Mouse (Mus musculus) heart, embryonic 12.5 days (tissue): ENCODE data around the gene Hoxa7. TPM values are rescaled to one million over a fixed set of nuclear protein-coding genes. Genes with fewer than 3 reads are reported as not detected.

ENCODE experiments used
- ATAC-seq: fragments of 200-750 bp; cut with Nextera tagmentation; 2 replicates; pipeline ENCODE4 v1.8.0; 2017; ENCODE audit warnings: moderate TSS enrichment, moderate library complexity; ENCODE audit not compliant: insufficient number of reproducible peaks, low FRiP score
- H3K27ac ChIP-seq: fragments of 300-500 bp; sonication (generic); 2 replicates; pipeline ENCODE4 v1.5.1; 2016; ENCODE audit warnings: mild to moderate bottlenecking, moderate library complexity; ENCODE audit not compliant: poor library complexity, severe bottlenecking
- H3K27me3 ChIP-seq: fragments of 300-500 bp; sonication (generic); replicated peaks from 2 replicates; pipeline ENCODE4 v1.6.1; 2016; ENCODE audit warnings: mild to moderate bottlenecking, moderate library complexity
- H3K36me3 ChIP-seq: fragments of 300-500 bp; sonication (generic); 2 replicates; pipeline ENCODE4 v1.6.1; 2016; ENCODE audit warnings: mild to moderate bottlenecking, moderate library complexity
- H3K4me1 ChIP-seq: fragments of 300-500 bp; sonication (generic); replicated peaks from 2 replicates; pipeline ENCODE4 v1.6.1; 2016; ENCODE audit warnings: mild to moderate bottlenecking
- H3K4me2 ChIP-seq: fragments of 300-500 bp; sonication (generic); 2 replicates; pipeline ENCODE4 v1.6.1; 2016; ENCODE audit warnings: mild to moderate bottlenecking, moderate library complexity
- H3K4me3 ChIP-seq: fragments of 300-500 bp; sonication (generic); 2 replicates; pipeline ENCODE4 v1.5.1; 2016; ENCODE audit warnings: mild to moderate bottlenecking
- H3K9ac ChIP-seq: fragments of 300-500 bp; sonication (generic); 2 replicates; pipeline ENCODE4 v1.6.1; 2016; ENCODE audit warnings: mild to moderate bottlenecking, moderate library complexity
- H3K9me3 ChIP-seq: fragments of 300-500 bp; sonication (generic); replicated peaks from 2 replicates; pipeline ENCODE4 v1.6.1; 2016; ENCODE audit warnings: mild to moderate bottlenecking, moderate library complexity
- WGBS: fragments of 180-500 bp; shearing (Covaris S2); methylation state at CpG from one replicate; pipeline ENCODE4 v1.1.7; 2016; 5-methylcytosine and 5-hydroxymethylcytosine counted together
- polyA plus RNA-seq: library from polyadenylated mRNA; unstranded; fragments of >200 nt; fragmentation: Nextera tagmentation; extraction: Ambion mirVana; gene quantifications from 2 replicates; pipeline ENCODE4 v1.2.1, GENCODE M21; 2016

The Hoxa7 gene
- polyA plus RNA-seq, 1 experiment from 2014 or later = not detected

DNA sequence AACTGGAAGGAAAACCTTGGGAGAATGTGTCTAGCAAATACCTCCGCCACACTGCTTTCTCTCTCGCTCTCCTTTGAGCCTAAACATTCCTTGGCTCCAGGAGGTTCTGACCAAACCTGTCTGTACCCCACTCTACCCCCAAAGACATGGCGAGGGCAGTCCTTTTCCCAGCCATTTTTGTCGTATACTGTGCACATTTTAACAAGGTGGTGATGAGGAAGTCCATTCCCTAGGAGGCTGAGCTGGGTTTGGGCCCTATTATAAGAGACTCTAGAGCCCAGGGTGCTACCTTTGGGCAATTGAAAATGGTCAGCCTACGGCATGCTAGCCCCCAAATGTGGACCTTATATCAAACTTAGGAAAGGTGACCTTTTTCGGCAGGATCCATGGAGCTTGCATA, 14.2 kb upstream of the Hoxa7 start:
- Histone ChIP-seq H3K4me2 (no peak overlapping the region), H3K9me3 (no peaks in the 10 kb centered on the region), H3K27ac (no peak overlapping the region), H3K9ac (no peak overlapping the region), H3K4me3 (no peak overlapping the region), H3K4me1 (0 out of 2 replicates have a peak, but pooled peaks cover 3% of the 10 kb centered on the region), H3K27me3 (peaks cover 87% of the 10 kb centered on the region), H3K36me3 (no peaks in the 10 kb centered on the region)
- ATAC-seq = no peak
- 19% methylated on average over 6 of the region's 6 CpGs for WGBS

GRCm38 (mm10) chr6:52235267-52235666, 13.6 kb upstream of the Hoxa7 start:
- Histone ChIP-seq H3K4me3 (no peak overlapping the region), H3K36me3 (no peaks in the 10 kb centered on the region), H3K9ac (no peak overlapping the region), H3K4me2 (no peak overlapping the region), H3K9me3 (no peaks in the 10 kb centered on the region), H3K4me1 (peaks cover 3% of the 10 kb centered on the region; the same call in 1 of the 2 replicates), H3K27ac (no peak overlapping the region), H3K27me3 (peaks cover 88% of the 10 kb centered on the region)
- WGBS = 28% methylated on average over 9 of the region's 9 CpGs
- ATAC-seq = no peak

DNA sequence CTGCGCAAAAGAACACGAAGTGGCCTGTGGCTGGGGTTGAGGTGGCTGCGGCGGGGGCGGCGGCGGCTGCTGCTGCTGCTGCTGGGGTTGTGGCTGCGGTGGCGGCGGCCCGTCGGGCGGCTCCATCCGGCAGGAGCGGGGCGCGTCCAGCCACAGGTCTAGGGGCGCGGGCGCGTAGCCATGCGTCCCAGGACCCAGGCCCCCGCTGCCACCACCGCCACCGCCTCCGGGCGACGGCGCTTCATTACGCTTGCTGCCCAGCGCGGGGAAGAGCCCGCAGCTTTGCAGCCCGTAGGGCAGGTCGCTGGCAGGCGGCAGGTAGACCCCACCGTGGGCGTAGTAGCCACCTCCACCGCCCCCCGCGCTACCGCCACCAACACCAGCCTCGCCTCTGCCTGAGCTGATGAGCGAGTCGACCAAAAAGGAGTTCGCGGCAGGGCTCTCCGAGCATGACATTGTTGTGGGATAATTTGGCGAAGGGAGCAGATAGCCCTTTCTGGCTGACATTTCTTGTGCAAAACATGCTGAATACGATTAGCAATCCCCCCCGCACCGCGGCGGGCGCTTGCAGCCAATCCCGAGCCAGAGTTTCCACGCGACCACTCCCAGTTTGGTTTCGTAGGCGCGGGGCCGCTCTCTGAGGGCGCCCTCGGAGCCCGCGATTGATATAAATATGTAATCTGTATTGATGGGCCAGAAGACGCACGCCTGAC, 12.9 kb upstream of the Hoxa7 start:
- Histone ChIP-seq H3K27ac (no peak overlapping the region), H3K9ac (no peak overlapping the region), H3K4me3 (no peak overlapping the region), H3K4me2 (no peak overlapping the region), H3K9me3 (no peaks in the 10 kb centered on the region), H3K4me1 (peaks cover 3% of the 10 kb centered on the region; the same call in 1 of the 2 replicates), H3K27me3 (peaks cover 88% of the 10 kb centered on the region), H3K36me3 (no peaks in the 10 kb centered on the region)
- 2% methylated on average over 66 of the region's 68 CpGs for WGBS
- no peak for ATAC-seq

- Histone ChIP-seq H3K27ac (no peak overlapping the region), H3K4me1 (peaks cover 3% of the 10 kb centered on the region; the same call in 1 of the 2 replicates), H3K9ac (no peak overlapping the region), H3K27me3 (peaks cover 90% of the 10 kb centered on the region), H3K4me2 (no peak overlapping the region; the same call in 1 of the 2 replicates), H3K36me3 (no peaks in the 10 kb centered on the region), H3K9me3 (no peaks in the 10 kb centered on the region), H3K4me3 (no peak overlapping the region)
- no peak for ATAC-seq
- WGBS = 2% methylated on average over 70 of the region's 70 CpGs
These were observed 12.1 kb upstream of the Hoxa7 start for GRCm38 (mm10) chr6:52233546-52234427.

DNA sequence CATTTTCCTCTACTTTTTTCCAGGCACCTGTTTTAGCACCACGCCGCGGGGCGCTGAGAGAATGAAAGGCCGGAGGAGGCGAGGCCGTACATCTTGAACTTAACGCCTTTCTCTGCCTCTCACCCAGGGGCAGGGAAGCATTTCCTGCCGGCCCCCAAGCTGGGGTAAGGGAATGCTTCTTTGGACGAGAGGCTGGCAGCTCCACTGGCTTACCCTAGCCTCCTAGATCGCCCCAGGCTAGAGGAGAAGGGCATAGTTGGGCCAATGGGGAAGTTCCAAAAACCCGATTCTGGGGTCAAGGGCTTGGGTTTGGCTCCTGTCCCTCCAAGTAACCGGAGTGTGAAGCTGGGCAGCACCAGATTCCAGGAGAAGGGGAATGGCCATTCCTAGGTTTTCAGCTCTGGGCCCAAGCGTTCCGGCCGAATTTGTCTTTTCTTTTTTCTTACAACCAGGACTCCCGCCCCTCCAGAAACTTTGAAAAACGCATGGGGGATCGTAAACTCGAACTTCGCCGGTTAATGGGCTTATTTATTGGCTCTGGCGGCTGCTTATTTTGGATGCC, 11.4 kb upstream of the Hoxa7 start:
- no peak overlapping the region for H3K27ac ChIP-seq
- H3K9ac ChIP-seq = no peak overlapping the region
- ATAC-seq = no peak
- no peak overlapping the region for H3K4me3 ChIP-seq
- H3K4me1 ChIP-seq = peaks cover 3% of the 10 kb centered on the region; the same call in 1 of the 2 replicates
- 2% methylated on average over 23 of the region's 23 CpGs for WGBS
- peaks cover 92% of the 10 kb centered on the region for H3K27me3 ChIP-seq
- no peaks in the 10 kb centered on the region for H3K36me3 ChIP-seq
- H3K4me2 ChIP-seq = no peak overlapping the region
- H3K9me3 ChIP-seq = no peaks in the 10 kb centered on the region

DNA sequence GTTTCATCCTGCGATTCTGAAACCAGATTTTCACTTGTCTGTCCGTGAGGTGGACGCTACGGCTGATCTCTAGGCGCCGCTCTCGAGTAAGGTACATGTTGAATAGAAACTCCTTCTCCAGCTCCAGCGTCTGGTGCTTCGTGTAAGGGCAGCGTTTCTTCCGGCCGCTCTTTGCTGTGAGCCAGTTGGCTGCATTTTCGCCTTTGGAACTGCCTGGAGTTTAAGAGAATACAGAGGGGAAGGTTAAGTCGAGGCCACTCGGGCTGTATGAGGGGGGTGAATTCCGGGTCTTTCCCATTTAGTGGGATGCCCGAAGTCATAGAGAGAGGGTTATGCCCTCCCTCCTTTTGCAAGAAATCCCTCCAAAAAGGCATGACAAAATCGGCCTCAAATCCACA, 10.9 kb upstream of the Hoxa7 start:
- no peak overlapping the region for H3K4me2 ChIP-seq

DNA sequence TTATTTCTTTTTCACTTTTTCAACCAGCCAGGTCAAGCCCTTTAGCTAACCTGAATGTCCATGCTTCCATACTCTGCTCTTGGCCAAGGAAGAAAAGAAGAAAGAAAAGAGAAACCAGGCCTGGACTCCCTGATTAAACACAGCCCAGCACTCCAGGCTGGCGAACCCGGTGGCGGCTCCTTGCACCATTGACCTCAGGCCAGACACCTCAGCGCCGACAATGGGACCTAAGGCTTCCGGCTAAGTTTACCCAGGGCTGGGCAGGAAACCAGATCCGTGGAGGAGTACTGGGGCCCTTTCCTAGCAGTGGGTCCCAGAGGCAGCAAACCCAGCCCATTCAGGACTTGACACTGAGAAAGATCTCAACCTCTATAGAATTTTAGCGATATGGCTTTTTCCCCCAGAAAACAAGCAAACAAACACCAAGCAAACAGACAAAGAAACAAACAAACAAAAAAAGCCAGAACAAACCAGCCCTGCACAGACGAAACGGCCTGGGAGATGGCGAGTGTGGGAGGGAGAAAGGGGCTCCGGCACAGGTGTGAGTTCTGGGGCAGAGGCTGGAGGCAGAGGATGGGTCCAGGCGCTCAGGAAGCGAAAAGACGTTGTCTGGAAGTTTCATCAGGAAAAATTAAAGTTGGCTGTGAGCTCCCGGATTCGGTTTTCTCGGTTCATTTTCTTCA, 10.4 kb upstream of the Hoxa7 start:
- 1% methylated on average over 18 of the region's 18 CpGs for WGBS
- ATAC-seq = no peak
- peaks cover 92% of the 10 kb centered on the region for H3K27me3 ChIP-seq

More for the DNA sequence above, 10.9 kb upstream of the Hoxa7 start:
- Histone ChIP-seq H3K4me3 (no peak overlapping the region), H3K36me3 (no peaks in the 10 kb centered on the region), H3K9me3 (no peaks in the 10 kb centered on the region), H3K27me3 (peaks cover 92% of the 10 kb centered on the region), H3K4me1 (peaks cover 3% of the 10 kb centered on the region; the same call in 1 of the 2 replicates), H3K9ac (no peak overlapping the region), H3K27ac (no peak overlapping the region)
- ATAC-seq = no peak
- under 1% methylated on average over 18 of the region's 18 CpGs for WGBS

GRCm38 (mm10) chr6:52230516-52231165, 9.0 kb upstream of the Hoxa7 start, which contains the start of gene Hoxa9:
Gene Hoxa9, minus strand, starts transcription at chr6:52231089.
- H3K36me3 ChIP-seq = no peaks in the 10 kb centered on the region
- no peak for ATAC-seq
- no peaks in the 10 kb centered on the region for H3K9me3 ChIP-seq
- H3K9ac ChIP-seq = no peak within 1 kb of the TSS
- WGBS = under 1% methylated on average over 29 of the region's 36 CpGs
- 0 out of 2 replicates have a peak within 1 kb of the TSS, but pooled peaks have one; percentile 11 for H3K4me3 ChIP-seq
- peaks cover 92% of the 10 kb centered on the region for H3K27me3 ChIP-seq
- no peak within 1 kb of the TSS for H3K27ac ChIP-seq
- peaks cover 8% of the 10 kb centered on the region; the same call in 1 of the 2 replicates for H3K4me1 ChIP-seq
- H3K4me2 ChIP-seq = no peak within 1 kb of the TSS

More for the DNA sequence above, 10.4 kb upstream of the Hoxa7 start:
- H3K4me2 ChIP-seq = no peak overlapping the region
- no peaks in the 10 kb centered on the region for H3K9me3 ChIP-seq
- H3K36me3 ChIP-seq = no peaks in the 10 kb centered on the region
- peaks cover 3% of the 10 kb centered on the region; the same call in 1 of the 2 replicates for H3K4me1 ChIP-seq
- H3K27ac ChIP-seq = no peak overlapping the region
- H3K4me3 ChIP-seq = no peak overlapping the region
- no peak overlapping the region for H3K9ac ChIP-seq

- H3K9ac ChIP-seq = no peak overlapping the region
- H3K4me2 ChIP-seq = no peak overlapping the region
- no peak overlapping the region for H3K27ac ChIP-seq
- no peaks in the 10 kb centered on the region for H3K36me3 ChIP-seq
- ATAC-seq = no peak
- peaks cover 8% of the 10 kb centered on the region; the same call in 1 of the 2 replicates for H3K4me1 ChIP-seq
- no peak overlapping the region for H3K4me3 ChIP-seq
- peaks cover 92% of the 10 kb centered on the region for H3K27me3 ChIP-seq
- H3K9me3 ChIP-seq = no peaks in the 10 kb centered on the region
- 1% methylated on average over 44 of the region's 44 CpGs for WGBS
These were observed 8.1 kb upstream of the Hoxa7 start for GRCm38 (mm10) chr6:52229558-52230416.
